Mouse (Mus musculus): ENCODE data around the gene Srd5a3.
A peak's percentile ranks its signal among the peaks of the same experiment; 100 is the strongest.

Srd5a3 gene

DNA sequence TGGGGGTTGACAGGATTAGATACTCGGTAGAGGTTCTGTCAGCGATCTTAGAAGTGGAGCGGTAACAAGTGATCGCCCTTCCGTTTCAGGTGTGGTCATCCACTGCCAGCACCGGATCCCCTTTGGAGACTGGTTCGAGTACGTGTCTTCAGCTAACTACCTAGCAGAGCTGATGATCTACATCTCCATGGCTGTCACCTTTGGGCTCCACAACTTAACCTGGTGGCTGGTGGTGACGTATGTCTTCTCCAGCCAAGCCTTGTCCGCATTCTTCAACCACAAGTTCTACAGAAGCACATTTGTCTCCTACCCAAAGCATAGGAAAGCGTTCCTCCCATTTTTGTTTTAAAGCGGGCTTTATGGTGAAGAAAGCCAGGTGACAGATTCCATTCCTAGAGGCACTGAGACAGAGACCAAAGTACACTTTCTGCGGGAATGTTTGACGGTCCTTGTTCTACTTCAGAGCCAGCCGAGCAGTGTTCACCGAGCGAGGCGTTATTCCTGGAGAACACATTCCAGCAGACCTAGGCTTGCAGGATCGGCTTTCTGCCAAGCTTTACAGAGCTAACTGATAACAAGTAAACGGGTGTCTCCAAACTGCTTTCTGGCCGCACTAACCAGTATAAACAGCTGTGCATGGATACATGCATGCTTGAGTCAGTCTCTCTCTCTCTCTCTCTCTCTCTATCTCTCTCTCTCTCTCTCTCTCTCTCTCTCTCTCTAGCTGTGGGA lies 14.5 kb downstream of the Srd5a3 start:
- no peak for DNase-seq

DNA sequence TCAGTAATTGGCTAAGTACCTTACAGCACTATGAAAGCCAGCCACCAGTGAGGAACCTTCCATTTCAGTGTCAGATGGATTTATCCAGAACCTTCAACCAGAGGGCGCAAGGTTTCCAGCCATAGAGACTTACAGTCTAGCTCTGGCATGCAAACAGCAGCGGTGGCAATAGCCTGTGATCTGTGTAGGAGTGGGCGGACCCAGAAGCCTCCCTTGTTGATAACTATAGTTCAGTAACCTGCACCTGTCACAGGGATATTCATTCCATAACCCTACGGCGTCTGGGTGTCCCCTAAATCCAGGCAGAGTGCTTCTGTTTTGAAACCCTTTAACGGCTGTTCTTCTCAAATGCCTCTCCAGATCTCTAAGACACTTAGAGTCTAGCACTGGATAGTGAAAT lies 19.5 kb downstream of the Srd5a3 start:
- no peak for DNase-seq

DNA sequence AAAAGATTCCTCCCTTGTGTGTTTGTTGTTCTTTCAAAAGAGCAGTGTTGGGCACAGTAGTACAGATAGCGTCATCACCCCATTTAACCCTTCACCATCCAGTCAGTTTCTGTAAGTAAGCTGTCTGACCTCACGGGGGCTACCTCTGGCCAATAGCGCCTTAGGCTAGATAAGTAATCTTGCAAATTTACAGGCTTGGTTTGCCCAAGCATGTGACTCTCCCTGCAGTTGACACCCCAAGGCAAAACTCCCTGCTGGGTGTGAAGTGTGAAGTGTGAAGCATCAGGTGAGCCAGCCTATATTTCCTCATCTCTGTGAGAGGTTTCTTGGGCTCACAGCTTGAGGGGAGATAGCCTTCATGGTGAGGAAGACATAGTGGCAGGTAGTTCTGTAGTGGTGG lies 20.0 kb downstream of the Srd5a3 start:
- no peak for DNase-seq

DNA sequence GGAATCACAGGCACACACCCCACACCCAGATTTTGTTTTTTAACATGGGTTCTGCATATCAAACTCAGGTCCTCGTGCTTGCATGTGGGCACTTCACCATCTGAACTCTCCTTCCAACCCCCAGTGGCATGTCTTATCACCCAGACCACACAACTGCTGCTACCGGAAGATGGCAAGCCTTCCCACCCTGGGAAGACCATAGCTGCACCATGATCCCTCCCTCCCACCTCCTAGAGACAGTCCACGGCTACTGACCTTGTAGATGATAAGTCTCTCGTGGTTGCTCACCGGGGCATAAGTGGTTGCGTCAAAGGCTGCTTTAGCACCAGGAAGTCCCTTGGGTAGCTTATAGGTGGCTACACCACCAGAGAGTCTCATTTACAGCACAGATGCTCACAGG lies 21.4 kb downstream of the Srd5a3 start:
- DNase-seq = no peak

DNA sequence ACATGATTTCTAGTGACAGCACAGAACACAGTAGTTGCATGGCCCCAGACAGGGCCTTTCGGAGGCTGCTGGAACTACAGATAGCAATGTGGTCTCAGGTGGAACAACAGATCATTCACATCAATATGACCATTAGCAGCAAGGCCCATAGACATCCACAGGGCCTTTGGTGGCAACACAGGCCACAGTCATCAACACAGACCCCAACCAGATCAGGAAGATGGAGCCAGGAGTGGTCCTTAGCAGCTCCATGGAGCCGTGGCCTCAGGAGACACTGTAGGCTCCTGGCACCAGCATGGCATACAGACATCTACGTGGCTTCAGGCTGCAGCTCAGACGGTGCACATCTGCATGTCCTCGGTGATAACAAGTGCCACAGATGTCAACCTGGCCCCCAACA lies 22.9 kb downstream of the Srd5a3 start:
- no peak for DNase-seq

DNA sequence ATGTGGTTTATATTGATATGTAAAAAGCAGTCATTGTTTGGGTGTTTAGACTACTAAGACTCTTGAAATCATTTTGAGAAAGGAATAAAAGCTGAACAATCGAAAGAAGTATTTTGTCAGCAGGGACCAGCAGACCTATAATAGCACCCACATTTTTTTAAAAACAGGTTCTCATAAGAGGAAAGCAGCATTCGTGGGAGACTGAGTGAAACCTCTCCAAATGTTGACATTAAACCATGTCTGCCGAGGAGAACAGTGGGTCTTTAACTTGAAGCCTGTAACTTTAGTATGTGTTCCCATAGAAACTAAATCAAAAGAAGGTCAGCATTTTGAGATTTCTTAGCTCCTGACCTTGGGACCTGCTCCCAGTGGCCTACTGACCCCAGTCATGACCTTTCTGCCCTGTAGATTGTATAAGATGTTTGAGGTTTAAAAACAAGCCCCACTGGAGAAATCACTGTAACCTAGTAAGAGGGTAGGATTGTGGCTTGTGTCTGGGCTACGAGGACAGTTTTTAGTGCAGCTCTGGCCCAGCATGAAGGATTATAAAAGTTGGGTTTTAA lies 23.8 kb downstream of the Srd5a3 start:
- no peak for DNase-seq

DNA sequence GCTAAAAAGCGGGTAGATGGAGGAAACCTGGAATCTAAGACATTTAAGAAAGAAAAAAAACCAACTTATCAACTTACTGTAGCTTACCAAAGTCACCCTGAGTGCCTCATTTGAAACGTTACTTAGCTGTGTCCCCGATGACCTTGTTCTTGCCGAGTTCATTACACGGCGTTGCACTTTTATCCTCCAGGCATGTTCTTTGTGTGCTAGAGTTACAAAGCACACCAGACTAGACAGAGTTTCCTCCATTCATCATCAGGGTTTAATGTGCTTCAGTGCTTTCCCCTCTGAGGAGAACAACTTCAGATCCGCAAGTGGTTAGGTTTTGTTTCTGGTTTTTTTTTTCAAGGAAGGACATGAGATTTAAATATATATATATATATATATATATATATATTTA lies 24.8 kb downstream of the Srd5a3 start:
- DNase-seq = no peak

DNA sequence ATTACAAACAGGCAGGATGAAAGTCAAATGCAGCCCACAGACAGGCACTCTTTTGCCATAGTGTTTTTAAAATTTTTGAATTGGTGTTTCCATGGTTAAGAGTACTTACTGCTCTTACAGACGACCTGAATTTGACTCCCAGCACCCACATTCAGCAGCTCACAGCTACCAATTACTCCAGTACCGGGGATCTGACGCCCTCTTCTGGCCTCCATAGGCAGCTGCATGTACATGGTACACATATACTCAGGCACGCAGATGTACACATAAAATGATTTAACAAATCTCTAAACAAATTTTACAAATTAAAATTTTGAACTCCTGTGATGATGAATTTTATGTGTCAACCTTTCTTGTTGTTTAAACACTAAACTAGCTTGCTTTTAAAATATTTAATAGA lies 30.5 kb downstream of the Srd5a3 start:
- no peak for DNase-seq

DNA sequence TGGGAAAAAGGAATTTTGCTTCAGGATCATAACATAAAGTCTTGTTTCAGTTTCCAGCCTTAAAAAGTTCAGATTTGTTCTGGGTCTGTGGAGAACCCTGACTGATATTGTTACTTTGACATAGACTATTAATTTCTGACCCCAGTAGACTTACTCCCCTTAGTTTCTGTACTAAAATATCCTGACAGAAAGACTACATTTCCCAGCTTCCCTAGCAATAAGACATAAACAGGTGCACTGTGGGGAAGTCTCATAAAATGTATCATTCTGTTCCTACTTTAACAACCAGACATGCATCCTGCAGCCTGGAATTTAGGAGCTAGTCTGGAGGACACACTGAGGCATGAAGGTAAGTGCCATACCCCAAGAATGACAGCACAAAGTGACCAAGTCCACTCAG lies 31.0 kb downstream of the Srd5a3 start:
- no peak for DNase-seq

DNA sequence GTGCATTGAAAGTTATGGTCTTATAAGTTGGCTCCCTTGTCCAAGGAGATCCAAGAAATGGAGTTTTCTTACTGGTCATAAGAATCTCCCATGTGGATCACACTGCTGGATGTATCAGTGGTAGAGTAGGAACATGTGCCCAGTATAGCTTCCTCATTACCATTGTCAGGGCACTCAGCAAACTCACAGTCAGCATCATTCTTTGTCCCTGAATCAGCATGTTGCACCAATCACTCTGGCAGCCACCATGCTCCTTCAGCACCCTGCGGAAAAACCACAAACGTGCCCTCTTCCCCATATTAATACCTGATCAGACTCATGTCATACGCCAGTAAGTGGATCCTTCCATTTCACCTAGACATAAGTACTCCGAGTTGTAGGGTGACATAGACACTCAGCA lies 35.0 kb downstream of the Srd5a3 start:
- no peak for DNase-seq

DNA sequence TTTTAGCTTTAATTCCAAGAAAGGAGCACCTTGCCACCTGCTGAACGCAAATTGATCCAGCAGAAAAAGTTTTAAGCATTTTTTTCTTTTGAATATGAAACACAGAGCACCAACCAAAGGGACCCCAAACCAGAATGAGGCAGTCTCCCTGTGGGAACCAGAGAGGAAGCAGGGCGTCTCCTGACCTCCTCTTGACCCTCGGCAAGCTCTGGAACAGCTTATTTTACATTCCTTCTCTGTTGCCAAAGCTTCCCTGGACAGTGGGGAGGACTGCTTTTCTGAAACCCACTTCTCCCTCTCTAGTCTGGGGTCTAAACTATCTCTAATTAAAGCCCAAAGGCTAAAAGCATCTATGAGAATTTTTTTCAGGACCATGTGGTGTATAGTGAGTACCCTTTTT lies 36.3 kb downstream of the Srd5a3 start:
- no peak for DNase-seq

DNA sequence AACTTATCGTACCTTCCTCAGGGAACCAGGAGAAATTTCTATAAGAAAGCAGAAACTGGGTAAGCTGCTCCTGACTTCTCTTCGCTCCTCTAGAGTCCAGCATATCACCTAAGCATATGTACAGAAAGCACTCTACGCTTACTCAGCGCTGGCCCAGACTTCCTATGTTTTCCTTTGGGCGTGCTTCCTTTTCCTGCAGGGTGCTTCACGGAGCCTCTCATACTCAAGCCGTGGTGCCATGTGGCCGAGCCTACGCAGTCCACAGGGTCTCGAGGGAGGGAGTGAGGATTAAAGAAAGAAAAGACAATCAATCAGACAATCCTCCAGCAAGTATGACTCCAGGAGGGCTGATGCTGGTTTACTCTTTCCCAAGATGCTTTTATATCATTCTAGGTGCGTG lies 36.8 kb downstream of the Srd5a3 start:
- DNase-seq = no peak

DNA sequence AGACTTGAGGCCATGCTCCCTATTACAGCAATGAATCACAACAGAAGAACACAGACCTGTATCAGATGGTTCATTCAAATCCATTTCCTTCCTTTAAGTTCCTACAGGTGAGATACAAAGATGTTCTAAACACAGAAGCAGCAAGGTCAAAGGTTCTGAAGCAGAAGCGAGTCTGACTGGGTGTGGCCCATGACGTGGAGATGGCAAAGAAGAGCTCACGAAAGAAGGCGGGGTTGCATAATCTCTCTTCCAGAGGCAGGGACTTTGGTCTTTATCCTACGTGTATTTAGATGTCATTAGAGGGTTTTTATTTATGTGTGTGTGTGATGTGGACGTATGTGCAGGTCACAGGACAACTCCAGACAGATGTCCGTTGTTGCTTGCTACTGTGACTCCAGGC lies 37.6 kb downstream of the Srd5a3 start:
- DNase-seq = no peak

DNA sequence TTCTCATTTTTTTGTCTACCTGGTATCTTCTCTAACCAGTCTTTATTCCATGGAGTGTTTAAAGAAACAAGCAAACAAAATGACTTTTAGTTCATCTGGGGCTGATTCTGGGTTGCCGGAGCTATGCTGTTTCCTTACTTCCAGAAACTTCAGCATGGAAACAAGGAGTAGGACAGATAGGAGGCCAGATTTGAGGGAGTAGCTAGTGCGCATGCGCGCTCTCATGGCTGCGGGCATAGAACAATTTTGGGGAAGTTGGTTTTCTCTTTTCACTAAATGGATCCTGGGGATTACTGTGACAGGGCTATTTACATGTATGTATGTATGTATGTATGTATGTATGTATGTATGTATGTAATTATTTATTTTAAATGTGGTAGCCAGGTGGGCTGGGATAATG lies 39.1 kb downstream of the Srd5a3 start:
- no peak for DNase-seq

DNA sequence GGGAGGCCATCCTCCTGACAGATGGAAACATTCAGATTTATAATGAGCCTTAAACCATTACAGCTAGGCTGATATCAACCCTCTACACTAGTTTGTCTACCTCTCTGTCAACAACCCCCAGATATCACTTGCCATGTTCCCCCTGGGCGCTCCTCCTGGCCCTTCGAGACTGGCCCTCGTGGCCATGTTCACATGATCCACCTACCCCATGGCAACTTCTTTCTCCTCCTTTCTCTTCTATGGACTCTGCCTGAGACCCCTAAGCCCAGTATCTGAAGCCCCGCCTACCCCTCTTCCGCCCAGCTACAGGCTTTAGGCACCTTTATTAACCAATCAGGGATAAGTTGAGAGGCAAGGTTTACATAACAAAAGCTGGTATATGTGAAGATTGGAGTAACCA lies 39.7 kb downstream of the Srd5a3 start:
- DNase-seq = no peak

DNA sequence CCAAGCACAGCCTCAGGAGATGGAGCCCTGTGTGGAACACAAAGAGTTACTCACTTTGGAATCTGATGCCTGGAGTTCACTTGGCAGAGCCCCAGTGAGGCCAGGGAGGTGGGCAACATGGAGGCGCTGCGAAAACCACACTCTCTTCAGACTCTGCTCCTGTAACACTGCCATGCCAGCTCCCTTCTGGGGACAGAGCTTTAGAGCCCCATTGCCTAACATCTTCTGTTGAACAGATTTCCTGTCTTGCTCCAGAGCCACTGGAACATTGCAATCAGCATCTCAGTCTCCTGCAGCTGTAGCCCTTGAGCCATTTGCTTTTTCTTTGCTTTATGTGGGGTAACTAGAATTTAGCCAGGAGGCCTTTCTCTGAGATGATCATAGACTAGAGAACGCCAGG lies 42.3 kb downstream of the Srd5a3 start:
- DNase-seq = no peak

DNA sequence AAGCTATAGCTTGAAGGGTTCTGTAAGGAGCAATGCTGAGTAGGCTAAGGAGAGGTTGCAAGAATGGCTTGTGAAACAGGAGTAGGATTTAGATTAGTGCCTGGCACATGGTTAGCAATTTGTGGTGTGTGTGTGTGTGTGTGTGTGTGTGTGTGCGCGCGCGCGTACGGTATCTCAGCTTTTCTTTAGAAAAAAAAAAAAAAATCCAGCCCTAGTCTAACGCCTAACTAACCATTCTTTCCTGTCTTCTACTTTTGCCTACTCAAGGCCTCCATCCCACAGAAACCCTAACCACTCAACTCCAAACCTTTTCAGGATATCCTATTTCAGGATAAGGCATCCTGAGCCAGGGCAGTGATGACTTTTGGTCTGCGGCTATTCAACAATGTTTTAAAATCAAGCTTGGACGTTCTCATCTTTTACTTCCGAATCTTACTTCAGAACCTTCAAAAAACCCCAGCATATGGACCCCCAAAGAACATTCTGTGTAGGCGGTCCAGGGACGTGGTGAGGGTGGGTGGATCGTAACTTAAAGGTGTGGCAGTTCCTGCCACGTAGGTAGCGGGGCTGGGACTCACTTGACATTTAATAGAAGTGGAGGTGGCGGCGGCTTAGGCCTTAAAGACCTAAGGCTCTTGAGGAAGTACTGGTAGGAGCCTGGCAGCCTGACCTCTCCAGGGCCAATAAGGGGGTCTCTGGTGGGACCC lies 43.1 kb downstream of the Srd5a3 start:
- no peak for DNase-seq

DNA sequence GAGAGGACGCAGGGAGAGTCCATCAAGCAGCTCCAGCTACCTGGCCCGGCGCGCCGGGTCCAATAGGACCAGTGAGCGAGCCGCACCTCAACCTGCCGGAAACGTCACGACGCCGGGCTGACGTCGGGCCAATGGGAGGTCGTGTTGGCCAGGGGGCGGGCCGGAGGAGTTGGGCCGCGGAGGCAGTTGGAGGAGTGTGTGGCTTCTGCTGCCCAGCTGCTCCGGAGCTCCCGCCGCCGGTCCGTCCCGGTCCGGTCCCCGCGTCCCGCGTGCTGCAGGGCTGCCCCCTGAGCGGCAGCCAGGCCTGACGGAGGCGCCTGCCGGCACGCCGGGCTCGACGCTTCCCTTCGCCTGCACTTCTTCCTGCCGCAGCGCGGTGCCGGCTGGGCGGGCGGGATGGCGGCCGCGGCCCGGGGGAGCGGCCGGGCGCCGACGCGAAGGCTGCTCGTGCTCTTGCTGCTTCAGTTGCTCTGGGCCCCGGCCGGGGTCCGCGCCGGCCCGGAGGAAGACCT lies 43.7 kb downstream of the Srd5a3 start, which contains the start of gene Tmem165:
Tmem165 (plus strand) TSS at position 131 of the 512 bp plus-strand sequence.
- DNase-seq = peak; percentile 93

DNA sequence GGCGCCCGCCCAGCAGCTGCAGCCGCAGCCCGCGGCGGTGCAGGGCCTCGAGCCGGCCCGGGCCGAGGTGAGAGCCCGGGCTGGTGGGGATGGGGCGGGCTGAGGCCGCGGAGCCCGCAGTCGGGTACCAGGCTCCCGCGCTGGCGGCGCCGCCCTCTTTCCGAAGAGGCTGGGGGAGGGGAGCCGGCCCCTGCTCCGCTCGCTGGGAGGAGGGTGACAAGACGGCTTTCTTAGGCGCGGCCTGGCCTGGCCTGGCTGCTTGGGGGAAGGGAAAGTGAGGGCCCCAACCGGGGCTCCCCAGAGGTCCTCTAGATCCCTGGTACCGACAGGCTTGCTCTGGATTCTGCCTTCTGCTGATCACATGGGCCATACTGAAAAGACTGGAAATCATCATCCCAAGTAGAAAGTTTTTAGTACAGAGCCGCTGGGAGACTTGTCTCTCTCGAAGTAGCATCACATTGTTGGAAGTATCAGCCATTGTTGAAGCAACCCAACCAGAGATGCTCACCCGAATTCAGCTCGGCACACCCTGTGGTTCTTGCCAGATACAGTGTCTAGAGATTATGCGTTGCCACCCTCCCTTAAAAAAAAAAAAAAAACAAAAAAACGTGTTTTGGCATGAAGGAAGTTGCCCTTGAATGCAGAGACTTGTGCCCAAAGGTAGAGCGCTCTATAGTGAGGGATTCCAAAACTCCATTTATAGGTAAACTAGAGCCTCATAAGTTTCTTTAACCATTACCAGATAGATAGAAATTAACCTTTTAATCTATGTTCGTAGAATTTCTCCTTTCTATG lies 44.4 kb downstream of the Srd5a3 start:
- peak; percentile 80 for DNase-seq

DNA sequence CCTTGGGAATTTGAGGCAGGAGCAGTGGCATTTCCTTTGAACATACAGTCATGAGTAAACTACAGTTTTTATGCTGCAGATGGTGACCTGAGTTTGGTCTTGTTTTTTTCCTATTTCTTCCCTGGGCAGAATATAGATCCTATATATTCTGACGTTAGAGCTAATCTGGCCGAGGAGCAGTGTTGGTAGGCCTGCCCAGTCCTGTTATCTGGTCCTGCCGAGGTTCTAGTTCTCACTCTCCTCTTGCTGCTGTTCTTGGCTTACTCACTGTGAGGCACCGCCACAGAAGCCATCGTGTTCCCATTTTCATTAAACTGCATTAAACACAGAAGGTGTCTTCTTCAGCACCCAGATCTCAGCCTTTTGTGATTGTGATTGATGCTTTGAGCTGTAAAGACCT lies 47.8 kb downstream of the Srd5a3 start:
- no peak for DNase-seq

DNA sequence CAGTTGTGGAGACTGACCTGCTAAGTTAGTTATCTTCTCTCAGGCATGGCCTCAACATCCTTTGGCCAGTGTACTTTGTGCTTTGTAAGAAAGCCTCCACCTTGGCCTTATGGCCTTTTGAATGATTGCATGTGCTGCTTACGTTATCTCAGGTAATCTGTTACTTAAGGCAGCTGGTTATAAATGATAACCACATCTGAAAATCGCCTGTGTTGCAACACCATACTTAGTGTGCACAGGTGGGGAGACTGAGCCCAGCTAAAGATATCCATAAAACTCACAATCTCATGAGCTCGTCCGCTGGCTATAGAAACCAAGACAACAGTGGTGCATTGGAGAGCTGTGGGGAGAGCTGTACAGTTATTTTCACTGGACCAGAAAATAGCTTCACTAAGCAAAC lies 50.5 kb downstream of the Srd5a3 start:
- no peak for DNase-seq

DNA sequence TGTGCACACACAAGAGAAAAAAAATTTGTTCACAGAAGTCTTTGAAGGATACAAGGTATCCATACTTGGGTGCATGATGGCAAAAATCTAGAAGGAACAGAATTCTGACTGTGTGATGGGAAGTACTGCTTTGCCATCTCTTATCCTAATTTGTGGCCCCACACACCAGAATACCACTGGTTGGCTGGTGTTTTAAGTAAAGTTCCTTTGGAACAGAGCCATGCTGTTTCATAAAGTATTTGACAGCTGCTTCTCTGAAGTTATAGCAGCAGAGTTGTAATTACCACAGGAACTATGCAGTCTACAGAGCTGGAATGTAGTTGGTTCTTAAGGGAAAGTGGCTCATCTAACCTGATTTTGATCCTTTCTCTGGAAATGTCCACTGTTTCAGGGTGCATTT lies 53.0 kb downstream of the Srd5a3 start:
- no peak for DNase-seq

DNA sequence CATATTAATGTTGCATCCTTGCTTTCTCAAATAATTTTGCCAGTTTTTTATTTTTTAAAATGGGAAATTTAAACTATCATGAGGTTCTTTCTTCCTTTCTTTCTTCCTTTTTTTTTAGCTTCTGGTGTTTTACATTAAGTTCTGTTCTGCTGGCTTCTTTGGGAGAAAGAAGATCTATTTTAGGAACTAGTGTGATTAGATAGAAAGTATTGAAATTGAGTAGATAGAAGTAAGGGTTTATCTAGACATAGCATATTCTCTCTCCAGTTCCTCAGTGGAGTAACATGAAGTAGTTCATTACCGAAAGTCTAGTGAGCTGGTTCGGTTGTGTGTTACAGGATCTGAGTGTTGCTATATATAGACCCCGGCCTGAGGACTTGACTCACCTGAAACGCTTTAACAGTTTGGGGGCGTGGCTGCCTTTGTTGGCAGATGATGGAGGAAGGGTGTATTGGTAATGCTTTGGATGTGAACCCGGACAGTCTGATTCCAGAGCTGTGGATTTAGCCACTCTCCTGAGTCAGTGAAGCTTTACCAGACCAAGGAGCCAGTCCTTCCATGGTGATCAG lies 54.4 kb downstream of the Srd5a3 start:
- no peak for DNase-seq

Data from thymus, postnatal 4 days (tissue).